Mouse (Mus musculus) heart, postnatal 10 days (tissue): ENCODE data around the gene Stx16. TPM values are rescaled to one million over a fixed set of nuclear protein-coding genes. Genes with fewer than 3 reads are reported as not detected.

Experiments used
- DNase-seq, 2 experiments: peaks; one replicate each; pipeline ENCODE4 v3.0.0; 2021
- intact Hi-C: fragments of 180-260 bp; cut with DNase I; formaldehyde crosslinking; loops from one replicate; pipeline ENCODE4 v1.15.1; 2025
- total RNA-seq, 2 experiments: library from RNA; stranded (reverse); gene quantifications; 2 replicates each; pipeline ENCODE4 v1.2.3; 2021

Stx16 gene
- total RNA-seq, 2 experiments from 2014 or later, result 35.3 to 38.7 TPM

DNA sequence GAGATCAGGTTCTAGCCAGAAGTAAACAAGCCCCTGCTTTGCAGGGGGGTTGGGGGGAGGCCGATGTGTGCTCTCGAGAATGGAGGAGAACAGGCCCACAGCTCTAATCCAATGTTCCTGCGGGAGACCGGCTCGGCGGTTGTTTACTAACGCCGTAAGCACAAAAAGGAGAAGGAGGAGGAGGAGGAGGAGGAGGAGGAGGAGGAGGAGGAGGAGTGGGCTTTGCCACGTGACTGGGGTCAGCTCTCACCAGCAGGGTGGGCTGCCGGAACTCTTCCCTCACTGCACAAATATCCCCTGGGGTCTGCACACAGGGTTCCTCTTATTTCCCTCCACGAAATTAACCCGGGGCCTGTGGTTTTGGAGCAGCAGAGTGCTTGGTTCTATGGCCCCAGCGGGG is 1.5 kb upstream of the Stx16 start:
- intact Hi-C loops, result loop anchor here (5.0 to 10.0 kb wide), 4 partner anchors 223 to 487 kb away; partner anchors contain the start of gene Atp5e
- DNase-seq, result no peak

DNA sequence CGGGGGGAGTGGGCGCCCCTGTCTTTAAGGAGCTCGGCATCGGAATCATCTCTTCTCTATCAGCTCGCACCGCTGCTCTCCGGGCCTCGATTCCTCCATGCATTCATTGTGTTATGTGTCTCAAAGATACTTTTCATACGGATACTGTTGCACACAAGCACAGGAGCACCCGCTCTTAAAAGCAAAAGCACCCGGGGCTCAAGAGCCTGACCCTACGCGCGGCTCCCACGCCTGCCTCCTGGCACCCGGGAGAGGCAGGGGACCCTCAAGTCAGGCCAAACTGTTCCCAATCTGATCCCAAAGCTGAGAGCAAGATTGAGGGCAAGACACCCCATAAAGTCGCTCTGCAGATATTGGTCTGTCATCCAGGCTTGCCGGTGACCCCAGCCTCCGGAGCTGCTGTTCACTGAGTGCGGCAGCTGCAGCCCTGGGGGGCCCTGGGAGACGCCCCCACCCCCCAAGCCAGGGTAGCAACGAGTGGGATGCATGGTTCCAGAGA is 987 bp upstream of the Stx16 start:
- DNase-seq, result peak; percentile 14 to 32
- intact Hi-C loops, result loop anchor here (5.0 to 10.0 kb wide), 4 partner anchors 222 to 488 kb away; partner anchors contain the start of gene Atp5e

DNA sequence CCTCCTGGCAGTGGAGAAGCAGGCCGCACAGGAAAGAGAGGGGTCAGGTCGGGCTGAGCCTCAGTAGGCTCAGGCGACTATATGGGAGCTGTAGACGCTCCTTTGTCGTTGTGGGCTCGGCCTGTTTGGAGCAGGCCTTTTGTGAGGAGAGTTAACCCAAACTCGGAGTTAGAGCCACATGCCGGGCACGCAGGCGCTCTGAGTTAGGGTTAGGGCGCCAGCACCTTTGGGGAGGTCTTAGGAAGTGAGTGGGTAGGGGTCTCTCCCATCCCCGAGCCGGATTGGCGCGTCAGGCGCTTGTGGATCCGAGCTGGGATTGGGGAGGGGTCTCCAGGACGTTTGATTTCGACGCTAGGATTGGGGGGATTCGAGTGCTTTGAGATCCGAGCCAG is 321 bp downstream of the Stx16 start:
- intact Hi-C loops, result loop anchor here (2.0 to 10.0 kb wide), 5 partner anchors 34 to 489 kb away; partner anchors contain the start of genes Atp5e and Npepl1
- DNase-seq, result no peak

DNA sequence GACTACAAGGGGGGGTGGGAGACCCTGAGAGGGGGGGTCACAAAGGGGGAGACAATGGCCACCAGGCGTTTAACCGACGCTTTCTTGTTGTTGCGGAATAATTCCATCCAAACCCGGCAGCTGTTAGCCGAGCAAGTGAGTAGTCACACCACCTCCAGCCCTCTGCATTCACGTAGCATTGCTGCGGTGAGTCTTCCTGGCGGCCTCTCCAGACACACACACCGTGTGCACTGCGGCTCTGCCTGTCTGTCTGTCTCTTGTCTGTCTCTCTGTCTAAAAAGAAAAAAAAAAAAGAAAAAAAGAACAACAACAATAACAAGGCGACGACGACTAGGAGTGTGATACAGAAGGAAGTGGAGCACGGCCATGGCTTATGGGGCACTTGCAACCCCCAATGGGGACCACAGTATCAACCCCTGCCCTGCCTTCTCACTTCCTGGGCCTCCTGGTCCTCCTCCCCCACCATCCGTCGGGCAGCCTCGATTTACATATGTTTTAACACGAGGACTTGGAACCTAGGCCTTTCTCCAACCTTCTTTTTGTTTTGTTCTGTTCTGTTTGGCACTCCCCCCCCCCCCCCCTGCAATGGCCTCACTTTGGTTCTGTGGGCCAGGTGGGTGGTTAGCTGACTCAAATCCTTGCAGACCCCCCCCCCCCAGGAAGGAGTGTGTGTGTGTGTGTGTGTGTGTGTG is 1.0 kb downstream of the Stx16 start:
- intact Hi-C loops, result loop anchor here (2.0 to 10.0 kb wide), 5 partner anchors 34 to 490 kb away; partner anchors contain the start of genes Atp5e and Npepl1
- peak; percentile 17 for DNase-seq

DNA sequence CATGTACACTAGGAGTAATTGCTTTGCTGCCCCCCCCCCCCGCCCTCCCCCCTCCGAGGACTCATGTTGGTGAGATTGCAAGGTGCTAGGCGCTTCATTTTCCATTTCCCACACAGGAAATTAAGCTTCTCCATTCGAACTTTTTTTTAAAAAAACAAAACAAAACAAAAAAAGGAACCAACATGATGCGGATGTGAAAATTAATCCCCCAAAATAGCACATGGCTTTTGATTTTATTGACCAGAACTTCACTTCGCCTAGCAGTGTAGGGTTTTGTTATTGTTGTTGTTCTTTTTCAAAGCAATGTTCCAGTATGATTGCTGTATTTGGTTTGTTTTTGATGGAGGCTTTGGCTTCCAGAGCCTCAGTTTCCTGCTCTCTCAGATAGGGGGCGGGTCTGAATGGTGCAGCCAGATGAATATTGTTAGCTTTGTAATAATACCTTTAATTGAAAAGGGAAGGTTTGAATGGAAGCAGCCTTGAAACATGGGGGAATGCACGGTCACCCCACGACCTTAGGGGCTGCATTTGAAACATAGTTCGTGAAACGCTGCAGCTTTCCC is 1.7 kb downstream of the Stx16 start:
- intact Hi-C loops, result loop anchor here (2.0 to 10.0 kb wide), 5 partner anchors 33 to 491 kb away; partner anchors contain the start of genes Atp5e and Npepl1
- DNase-seq, result no peak

DNA sequence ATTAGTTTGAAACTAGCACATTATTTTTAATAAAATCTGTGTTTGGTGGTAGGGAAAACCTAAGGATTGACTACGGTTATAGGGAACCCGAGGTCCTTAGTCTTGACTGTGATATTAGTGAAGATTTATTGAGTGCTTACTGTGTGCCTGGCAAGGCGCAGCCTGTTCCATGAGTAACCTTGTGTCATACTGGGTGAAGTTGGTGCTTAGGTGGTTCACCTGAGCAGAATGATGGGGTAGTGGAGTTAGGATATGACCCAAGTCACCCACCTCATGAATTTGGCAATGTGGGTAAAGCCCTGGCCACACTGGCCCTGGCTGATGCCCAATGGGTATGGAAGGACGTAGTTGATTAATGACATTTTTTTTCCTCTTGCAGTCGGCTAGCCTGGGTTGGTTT is 5.7 kb downstream of the Stx16 start:
- no peak for DNase-seq
- intact Hi-C loops, result no loop called here

DNA sequence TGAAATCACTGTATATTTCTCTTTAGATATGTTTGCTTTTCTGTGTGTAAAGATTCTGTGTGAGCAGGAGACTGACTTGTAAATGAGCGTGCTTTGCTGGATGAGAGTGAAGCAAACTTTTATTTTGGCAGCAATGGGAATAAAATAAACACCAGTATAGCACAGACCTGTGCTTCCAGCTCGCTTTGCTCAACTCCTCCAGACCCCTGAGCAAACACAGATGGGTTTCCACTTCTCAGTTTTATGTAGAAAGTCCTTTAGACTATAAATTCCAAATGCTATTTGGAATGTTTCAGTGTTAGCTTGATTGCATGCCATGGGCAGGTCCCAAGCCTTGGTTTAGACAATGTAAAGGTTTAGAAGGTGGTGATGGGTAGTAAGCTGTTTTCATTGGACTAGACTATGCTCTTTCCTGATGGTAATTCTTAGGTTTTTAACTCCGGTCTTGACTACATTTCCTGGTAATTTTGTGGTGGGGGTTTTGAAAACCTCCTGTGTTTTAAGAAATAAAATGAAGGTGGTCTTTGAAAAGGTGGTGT is 6.3 kb downstream of the Stx16 start:
- no peak for DNase-seq
- intact Hi-C loops, result no loop called here

DNA sequence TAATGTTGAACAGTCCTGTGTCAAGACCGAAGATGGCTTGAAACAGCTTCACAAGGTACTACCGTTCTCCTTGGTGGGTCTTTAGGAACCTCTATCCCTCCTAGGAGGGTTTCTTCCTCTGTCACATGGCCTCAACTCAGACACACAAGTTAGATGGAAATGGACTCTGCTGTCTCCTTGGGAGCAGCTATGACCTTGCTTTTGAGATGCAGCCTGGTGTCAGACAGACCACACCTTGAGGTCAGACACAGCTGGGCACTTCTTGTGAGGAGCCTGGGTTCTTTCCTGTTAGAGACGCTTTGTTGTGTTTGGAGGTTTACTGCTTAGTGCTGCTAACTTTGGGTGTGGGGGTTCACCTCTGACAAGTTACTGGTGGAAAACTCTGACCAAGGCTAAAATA is 19.0 kb downstream of the Stx16 start:
- intact Hi-C loops, result no loop called here
- no peak for DNase-seq

DNA sequence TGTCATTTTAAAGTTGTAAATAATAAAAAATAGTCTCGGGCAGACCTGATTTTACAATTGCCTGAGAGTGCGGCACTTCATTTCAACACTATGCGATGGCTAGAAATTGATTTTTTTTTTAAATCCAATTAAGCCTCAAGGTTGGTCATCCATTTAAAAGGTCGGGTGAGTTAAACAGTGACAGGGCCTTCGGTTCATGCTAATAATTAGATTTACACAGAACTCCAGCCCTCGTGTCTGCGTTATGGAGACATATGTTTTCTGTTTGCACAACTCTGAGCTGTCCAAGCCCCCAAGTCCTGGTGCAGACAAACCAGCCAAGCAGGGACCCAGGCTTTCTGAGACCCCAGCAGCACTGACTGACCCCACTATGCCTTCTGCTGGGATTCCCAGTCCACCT is 26.3 kb downstream of the Stx16 start:
- intact Hi-C loops, result no loop called here
- no peak for DNase-seq

DNA sequence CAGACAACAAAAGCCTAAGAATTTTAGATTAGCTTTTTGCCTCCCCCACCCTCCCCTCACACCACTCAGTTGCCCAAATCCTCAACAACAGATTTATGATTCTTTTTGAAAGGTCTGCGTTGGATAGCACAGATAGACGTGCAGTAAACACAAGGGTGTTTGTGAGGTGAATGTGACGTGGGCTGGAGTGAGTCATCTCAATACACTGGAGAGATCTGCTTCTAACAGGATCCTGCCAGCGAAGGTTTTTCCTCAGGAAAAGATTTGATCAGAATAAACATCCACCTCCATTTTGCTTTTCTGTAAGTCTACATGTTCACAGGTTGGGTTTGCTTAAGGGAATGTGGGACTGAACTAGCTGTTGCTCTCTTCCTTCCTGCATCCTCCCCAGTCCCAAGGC is 27.4 kb downstream of the Stx16 start:
- no peak for DNase-seq
- intact Hi-C loops, result no loop called here

DNA sequence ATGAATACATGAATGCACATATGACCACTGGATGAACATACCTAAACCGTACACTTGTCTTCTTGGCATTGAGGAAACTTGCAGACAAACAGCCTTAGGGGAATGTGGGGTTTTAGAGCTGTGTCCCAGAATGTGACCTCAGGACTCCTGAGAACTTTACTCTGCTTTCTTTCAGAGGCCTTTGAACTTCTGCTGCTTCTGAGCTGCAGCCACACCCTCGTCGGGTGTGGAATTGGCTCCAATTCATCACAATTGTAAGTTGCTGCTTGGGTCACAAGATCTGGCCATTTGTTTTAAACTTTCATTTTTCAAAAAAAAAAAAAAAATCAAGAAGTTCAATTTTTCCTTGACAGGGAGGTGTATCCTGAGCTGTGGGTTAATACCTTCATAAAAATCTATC is 31.3 kb downstream of the Stx16 start:
- no peak for DNase-seq
- intact Hi-C loops, result no loop called here

DNA sequence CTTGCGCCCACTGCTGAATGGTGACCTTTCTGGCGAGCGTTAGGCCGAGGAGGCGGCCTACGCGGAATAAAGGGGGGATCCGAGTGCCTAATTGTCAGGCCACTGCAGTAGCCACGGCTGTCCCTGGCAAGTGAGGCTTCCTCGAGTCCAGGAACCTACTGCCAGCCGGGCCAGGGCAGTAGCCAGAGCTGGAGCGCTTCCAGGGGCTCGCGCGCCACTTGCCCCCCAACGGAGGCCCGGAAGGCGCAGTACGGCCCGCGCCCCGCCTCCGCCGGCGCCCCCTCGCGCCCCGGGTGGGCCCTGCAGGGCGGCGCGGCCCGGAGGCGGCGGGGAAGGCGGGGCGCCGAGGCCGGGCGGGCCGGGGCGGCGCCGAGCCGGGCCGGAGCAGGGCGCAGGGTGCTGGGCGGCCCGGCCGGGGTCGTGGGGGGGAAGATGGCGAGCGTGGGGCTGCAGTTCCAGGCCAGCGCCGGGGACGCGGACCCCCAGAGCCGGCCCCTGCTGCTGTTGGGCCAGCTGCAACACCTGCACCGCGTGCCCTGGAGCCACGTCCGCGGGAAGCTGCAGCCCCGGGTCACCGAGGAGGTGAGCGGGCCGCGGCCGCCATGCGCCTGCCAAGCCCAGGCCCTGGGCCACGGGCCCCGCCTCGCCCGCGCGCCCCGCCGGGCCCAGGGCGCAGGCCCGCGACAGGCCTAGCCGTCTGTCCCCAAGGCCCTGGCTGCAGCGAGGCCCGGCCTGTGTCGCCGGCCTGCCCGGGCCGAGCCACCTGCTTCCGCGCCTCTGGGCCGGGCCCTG is 34.1 kb downstream of the Stx16 start, which contains the start of gene Npepl1:
Npepl1 (plus strand) TSS at position 359 of the 792 bp plus-strand sequence.
- intact Hi-C loops, result loop anchor here (2.0 to 5.0 kb wide), 2 partner anchors 33 to 523 kb away; partner anchors contain the start of gene Stx16
- peak; percentile 80 to 82 for DNase-seq

DNA sequence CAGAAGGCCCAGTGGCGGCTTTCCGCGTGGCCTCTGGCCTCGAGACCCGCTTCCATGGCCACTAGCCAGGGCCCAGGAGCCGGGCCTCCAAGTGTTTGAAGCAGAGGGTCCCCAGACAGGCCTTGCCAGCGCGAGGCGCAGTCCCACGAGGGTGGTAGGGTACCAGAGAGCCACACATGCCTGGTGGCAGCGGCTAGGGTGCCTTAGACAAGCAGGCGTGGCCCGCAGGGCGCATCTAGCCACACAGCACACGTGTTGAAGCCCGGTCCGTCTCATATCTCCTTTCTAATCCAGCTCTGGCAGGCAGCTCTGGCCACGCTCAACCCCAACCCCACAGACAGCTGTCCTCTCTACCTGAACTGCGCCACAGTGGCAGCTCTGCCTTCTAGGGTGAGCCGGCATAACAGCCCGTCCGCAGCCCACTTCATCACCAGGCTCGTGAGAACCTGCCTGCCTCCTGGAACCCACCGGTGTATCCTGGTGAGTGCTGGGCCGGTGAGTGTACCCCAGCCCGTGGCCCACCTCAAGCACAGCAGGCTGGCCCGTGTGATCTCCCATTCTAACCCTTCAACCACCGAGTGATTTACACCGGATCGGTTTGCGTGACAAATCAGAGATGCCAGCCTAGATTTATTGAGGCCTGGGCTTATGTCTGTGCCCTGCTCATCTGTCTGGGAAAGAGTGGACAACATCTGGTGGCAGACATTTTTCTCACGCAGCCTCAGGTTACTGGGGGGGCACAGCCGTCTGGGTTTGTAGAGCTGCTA is 34.9 kb downstream of the Stx16 start:
- intact Hi-C loops, result loop anchor here (2.0 to 5.0 kb wide), 2 partner anchors 34 to 524 kb away; partner anchors contain the start of gene Stx16
- peak in 1 of 2 experiments; percentile 62 for DNase-seq

DNA sequence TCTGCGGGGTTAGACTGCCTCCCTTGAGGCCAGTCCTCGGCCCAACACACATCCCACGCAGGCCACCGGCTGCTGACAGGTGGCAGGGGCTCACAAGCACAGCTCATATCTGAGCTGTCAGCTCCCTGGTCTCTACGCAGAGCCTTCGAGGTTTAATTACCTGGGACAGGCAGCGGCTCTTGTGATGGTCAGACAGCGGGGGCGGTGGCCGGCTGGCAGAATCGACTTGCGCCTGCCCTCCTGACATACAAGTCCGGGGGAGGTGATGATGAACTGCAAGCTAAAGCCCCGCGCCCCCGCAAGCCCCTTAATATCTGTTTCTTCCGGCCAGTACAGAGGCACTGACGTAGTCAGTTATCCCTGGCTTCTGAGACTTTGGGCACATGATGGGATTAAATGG is 36.8 kb downstream of the Stx16 start:
- DNase-seq, result no peak
- intact Hi-C loops, result loop anchor here (5.0 kb wide), 1 partner anchor 526 kb away; no protein-coding TSS in a partner anchor

DNA sequence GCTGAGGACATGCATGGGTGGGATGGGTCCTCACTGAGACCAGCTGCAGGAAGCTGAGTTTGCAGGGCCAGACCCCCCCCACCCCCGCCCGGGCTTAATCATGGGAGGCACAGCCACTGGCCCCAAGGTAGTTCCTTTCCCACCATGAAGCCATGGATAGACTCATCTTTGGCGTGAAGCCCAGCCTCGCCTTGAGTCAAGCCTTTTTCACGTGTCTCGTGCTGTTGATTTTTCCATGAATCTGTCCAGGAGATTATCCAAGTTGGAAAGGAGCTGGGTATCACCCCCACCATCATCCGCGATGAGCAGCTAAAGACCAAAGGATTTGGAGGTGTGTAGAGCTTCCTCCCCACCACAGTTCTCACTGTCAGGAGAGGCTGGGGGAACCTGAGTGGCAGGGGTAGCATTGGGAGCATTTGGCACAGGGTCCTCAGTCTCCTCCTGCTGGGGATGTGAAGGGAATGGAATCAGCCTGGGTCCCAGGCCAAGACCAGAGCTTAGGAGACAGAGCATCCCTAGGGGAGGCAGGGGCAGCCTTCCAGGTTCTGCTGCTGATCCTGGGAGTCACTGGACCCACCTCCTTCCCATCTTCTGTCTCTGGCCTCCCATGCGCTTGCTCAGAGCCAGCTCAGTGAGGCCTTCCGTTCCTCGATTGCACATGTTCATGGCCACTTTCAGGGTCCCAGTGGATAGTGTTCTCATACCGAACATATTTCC is 38.2 kb downstream of the Stx16 start:
- peak; percentile 60 to 64 for DNase-seq
- intact Hi-C loops, result loop anchor here (5.0 kb wide), 1 partner anchor 527 kb away; no protein-coding TSS in a partner anchor

DNA sequence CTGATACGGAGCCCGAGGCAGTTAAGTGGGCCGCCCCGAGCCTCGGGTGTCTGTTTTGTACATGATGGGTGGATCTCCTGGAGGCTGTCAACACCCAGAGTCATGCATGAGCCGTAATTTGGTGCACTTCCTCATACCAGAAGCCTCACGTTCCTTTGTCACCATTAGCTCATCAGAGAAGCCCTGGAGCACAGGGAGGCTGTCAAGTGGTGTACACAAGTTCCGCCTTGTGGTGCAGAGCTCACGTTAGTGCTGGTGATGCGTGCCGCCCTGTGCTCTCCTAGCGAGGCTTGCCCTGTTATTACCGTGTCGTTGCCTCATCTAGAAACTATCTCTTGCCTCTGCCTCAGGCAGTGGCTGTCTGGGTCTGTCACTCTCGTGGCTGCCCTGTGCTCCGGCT is 40.8 kb downstream of the Stx16 start:
- intact Hi-C loops, result no loop called here

DNA sequence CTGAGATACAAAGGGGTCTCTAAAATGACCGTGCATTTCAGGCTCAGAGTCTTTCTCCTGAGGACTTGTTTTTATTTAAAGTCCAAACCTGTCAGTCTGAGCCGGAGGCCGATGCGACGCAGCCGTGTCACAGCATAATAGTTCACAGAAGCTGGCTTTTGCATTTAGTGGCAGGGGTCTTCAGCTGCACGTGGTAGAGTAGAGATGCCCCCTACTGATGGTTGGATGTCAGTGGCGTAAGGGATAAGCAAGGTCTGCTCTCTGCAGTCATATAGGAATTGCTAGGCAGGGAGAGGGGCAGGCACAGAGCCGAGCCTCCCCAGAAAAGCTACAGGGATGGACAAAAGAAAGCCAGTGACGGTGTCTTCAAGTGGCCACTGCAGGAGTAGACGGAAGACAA is 42.0 kb downstream of the Stx16 start:
- intact Hi-C loops, result no loop called here
- DNase-seq, result no peak

More for the DNA sequence above, 40.8 kb downstream of the Stx16 start:
- DNase-seq, result peak in 1 of 2 experiments; percentile 34

DNA sequence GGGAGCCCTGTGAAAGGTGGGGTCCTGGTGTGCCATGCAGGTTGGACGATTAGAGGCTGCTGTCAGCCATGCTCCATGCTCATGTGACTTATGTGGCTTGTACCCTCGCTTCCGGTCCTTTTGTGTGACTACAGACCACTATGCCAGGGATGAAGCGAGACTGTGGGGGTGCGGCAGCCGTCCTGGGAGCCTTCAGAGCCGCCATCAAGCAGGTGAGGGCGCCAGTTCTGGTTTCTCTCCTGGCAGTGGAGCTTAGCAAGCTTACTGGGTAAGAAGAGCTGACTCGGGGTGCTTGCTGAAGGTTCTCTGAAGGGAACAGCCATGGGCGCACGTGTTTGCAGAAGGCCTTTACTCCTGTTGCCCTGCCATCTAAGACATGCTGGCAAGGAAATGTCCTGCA is 43.2 kb downstream of the Stx16 start:
- DNase-seq, result no peak
- intact Hi-C loops, result no loop called here

DNA sequence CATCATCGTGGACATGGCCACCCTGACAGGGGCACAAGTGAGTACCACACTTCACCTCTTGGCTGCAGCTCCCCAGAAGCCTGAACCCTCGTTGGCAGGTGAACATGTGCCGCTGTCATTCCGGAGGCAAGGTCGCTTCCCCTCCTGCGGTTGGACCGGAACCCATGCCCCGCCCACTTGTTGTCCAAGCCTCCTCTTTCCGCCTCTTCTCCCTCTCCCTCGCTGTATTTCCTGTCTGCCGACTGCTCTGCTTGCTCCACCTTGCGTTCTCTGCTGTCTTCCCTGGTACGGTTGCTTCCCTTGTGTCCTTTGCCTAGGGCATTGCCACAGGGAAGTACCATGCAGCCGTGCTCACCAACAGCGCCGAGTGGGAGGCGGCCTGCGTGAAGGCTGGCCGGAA is 44.5 kb downstream of the Stx16 start:
- DNase-seq, result no peak
- intact Hi-C loops, result no loop called here
